Mouse (Mus musculus) forebrain, embryonic 12.5 days (tissue): ENCODE results near the gene Megf11. TPM values are rescaled to one million over a fixed set of nuclear protein-coding genes. Genes with fewer than 3 reads are reported as not detected.
A peak's percentile ranks its signal among the peaks of the same experiment; 100 is the strongest.

Experiments
- ATAC-seq: fragments of 200-750 bp; cut with Nextera tagmentation; 2 replicates; pipeline ENCODE4 v1.8.0; 2017; ENCODE audit warnings: moderate TSS enrichment; ENCODE audit not compliant: low FRiP score
- H3K27ac ChIP-seq: fragments of 300-500 bp; sonication (generic); 2 replicates; pipeline ENCODE4 v1.5.1; 2016; ENCODE audit warnings: mild to moderate bottlenecking
- H3K27me3 ChIP-seq: fragments of 300-500 bp; sonication (generic); 2 replicates; pipeline ENCODE4 v1.6.1; 2016; ENCODE audit warnings: mild to moderate bottlenecking
- H3K36me3 ChIP-seq: fragments of 300-500 bp; sonication (generic); replicated peaks from 2 replicates; pipeline ENCODE4 v1.6.1; 2016; ENCODE audit warnings: mild to moderate bottlenecking
- H3K4me1 ChIP-seq: fragments of 300-500 bp; sonication (generic); 2 replicates; pipeline ENCODE4 v1.6.1; 2016
- H3K4me2 ChIP-seq: fragments of 300-500 bp; sonication (generic); 2 replicates; pipeline ENCODE4 v1.6.1; 2016; ENCODE audit warnings: mild to moderate bottlenecking, moderate library complexity
- H3K4me3 ChIP-seq: fragments of 300-500 bp; sonication (generic); replicated peaks from 2 replicates; pipeline ENCODE4 v1.5.1; 2016; ENCODE audit warnings: mild to moderate bottlenecking
- H3K9ac ChIP-seq: fragments of 300-500 bp; sonication (generic); 2 replicates; pipeline ENCODE4 v1.6.1; 2016; ENCODE audit warnings: mild to moderate bottlenecking
- H3K9me3 ChIP-seq: fragments of 300-500 bp; sonication (generic); 2 replicates; pipeline ENCODE4 v1.6.1; 2016
- WGBS: fragments of 180-500 bp; shearing (Covaris S2); methylation state at CpG from one replicate; pipeline ENCODE4 v1.1.7; 2016; 5-methylcytosine and 5-hydroxymethylcytosine counted together
- polyA plus RNA-seq: library from polyadenylated mRNA; unstranded; fragments of >200 nt; fragmentation: Nextera tagmentation; extraction: Ambion mirVana; gene quantifications from 2 replicates; pipeline ENCODE4 v1.2.1, GENCODE M21; 2016

Megf11 gene
- polyA plus RNA-seq, 1 experiment from 2014 or later, result 3.8 TPM

- no peak overlapping the region for H3K4me2 ChIP-seq
- no peak overlapping the region for H3K27ac ChIP-seq
- ATAC-seq, result no peak
- H3K9me3 ChIP-seq, result no peaks in the 10 kb centered on the region
- H3K4me1 ChIP-seq, result peaks cover 6% of the 10 kb centered on the region; the same call in 1 of the 2 replicates
- H3K9ac ChIP-seq, result no peak overlapping the region
- WGBS, result 68% methylated on average over 8 of the region's 8 CpGs
- no peaks in the 10 kb centered on the region for H3K27me3 ChIP-seq
- no peak overlapping the region for H3K4me3 ChIP-seq
- no peaks in the 10 kb centered on the region for H3K36me3 ChIP-seq
Measured at GRCm38 (mm10) chr9:64402141-64402540, 16.7 kb downstream of the Megf11 start.

GRCm38 (mm10) chr9:64406841-64407240 is 21.4 kb downstream of the Megf11 start:
- WGBS, result 82% methylated on average over 2 of the region's 2 CpGs
- no peak for ATAC-seq
- H3K36me3 ChIP-seq, result no peaks in the 10 kb centered on the region
- no peak overlapping the region for H3K27ac ChIP-seq
- H3K4me3 ChIP-seq, result no peak overlapping the region
- no peaks in the 10 kb centered on the region for H3K9me3 ChIP-seq
- no peak overlapping the region for H3K9ac ChIP-seq
- no peaks in the 10 kb centered on the region for H3K4me1 ChIP-seq
- H3K4me2 ChIP-seq, result no peak overlapping the region
- H3K27me3 ChIP-seq, result no peaks in the 10 kb centered on the region; the same call in 1 of the 2 replicates

GRCm38 (mm10) chr9:64407390-64407970 is 22.1 kb downstream of the Megf11 start:
- Histone ChIP-seq H3K27ac (no peak overlapping the region), H3K9me3 (no peaks in the 10 kb centered on the region), H3K36me3 (no peaks in the 10 kb centered on the region), H3K4me3 (no peak overlapping the region), H3K4me1 (no peaks in the 10 kb centered on the region), H3K9ac (no peak overlapping the region), H3K27me3 (no peaks in the 10 kb centered on the region; the same call in 1 of the 2 replicates), H3K4me2 (no peak overlapping the region)
- no peak for ATAC-seq
- WGBS, result 87% methylated on average over 7 of the region's 7 CpGs

GRCm38 (mm10) chr9:64408821-64409220 is 23.4 kb downstream of the Megf11 start:
- ATAC-seq, result no peak
- no peaks in the 10 kb centered on the region; the same call in 1 of the 2 replicates for H3K27me3 ChIP-seq
- H3K36me3 ChIP-seq, result no peaks in the 10 kb centered on the region
- H3K4me2 ChIP-seq, result no peak overlapping the region
- no peak overlapping the region for H3K4me3 ChIP-seq
- 48% methylated on average over 8 of the region's 8 CpGs for WGBS
- H3K9ac ChIP-seq, result no peak overlapping the region
- no peaks in the 10 kb centered on the region for H3K9me3 ChIP-seq
- no peak overlapping the region for H3K27ac ChIP-seq
- H3K4me1 ChIP-seq, result no peaks in the 10 kb centered on the region

GRCm38 (mm10) chr9:64420471-64420870 is 35.0 kb downstream of the Megf11 start:
- no peak overlapping the region for H3K4me3 ChIP-seq
- no peaks in the 10 kb centered on the region for H3K4me1 ChIP-seq
- no peaks in the 10 kb centered on the region for H3K9me3 ChIP-seq
- WGBS, result 80% methylated on average over 3 of the region's 3 CpGs
- no peak for ATAC-seq
- no peak overlapping the region for H3K27ac ChIP-seq
- H3K4me2 ChIP-seq, result no peak overlapping the region
- no peaks in the 10 kb centered on the region for H3K36me3 ChIP-seq
- no peaks in the 10 kb centered on the region for H3K27me3 ChIP-seq
- no peak overlapping the region for H3K9ac ChIP-seq

GRCm38 (mm10) chr9:64421986-64422616 is 36.7 kb downstream of the Megf11 start:
- H3K9ac ChIP-seq, result no peak overlapping the region
- H3K36me3 ChIP-seq, result no peaks in the 10 kb centered on the region
- no peak overlapping the region for H3K4me2 ChIP-seq
- no peaks in the 10 kb centered on the region for H3K27me3 ChIP-seq
- ATAC-seq, result no peak
- no peaks in the 10 kb centered on the region for H3K9me3 ChIP-seq
- 79% methylated on average over 8 of the region's 8 CpGs for WGBS
- H3K27ac ChIP-seq, result no peak overlapping the region
- H3K4me1 ChIP-seq, result no peaks in the 10 kb centered on the region
- H3K4me3 ChIP-seq, result no peak overlapping the region

GRCm38 (mm10) chr9:64423912-64424311 is 38.5 kb downstream of the Megf11 start:
- no peaks in the 10 kb centered on the region for H3K9me3 ChIP-seq
- no peak overlapping the region for H3K9ac ChIP-seq
- no peaks in the 10 kb centered on the region for H3K36me3 ChIP-seq
- H3K4me2 ChIP-seq, result no peak overlapping the region
- no peaks in the 10 kb centered on the region for H3K27me3 ChIP-seq
- no peaks in the 10 kb centered on the region for H3K4me1 ChIP-seq
- WGBS, result 89% methylated on average over 1 of the region's 1 CpGs
- ATAC-seq, result no peak
- H3K4me3 ChIP-seq, result no peak overlapping the region
- H3K27ac ChIP-seq, result no peak overlapping the region

- H3K4me1 ChIP-seq, result no peaks in the 10 kb centered on the region
- no peak overlapping the region for H3K4me2 ChIP-seq
- H3K9ac ChIP-seq, result no peak overlapping the region
- no peaks in the 10 kb centered on the region for H3K27me3 ChIP-seq
- H3K36me3 ChIP-seq, result no peaks in the 10 kb centered on the region
- H3K4me3 ChIP-seq, result no peak overlapping the region
- no peak for ATAC-seq
- no peaks in the 10 kb centered on the region for H3K9me3 ChIP-seq
- WGBS, result 69% methylated on average over 2 of the region's 2 CpGs
- H3K27ac ChIP-seq, result no peak overlapping the region
Measured at GRCm38 (mm10) chr9:64436121-64436520, 50.7 kb downstream of the Megf11 start.

GRCm38 (mm10) chr9:64440101-64440500 is 54.7 kb downstream of the Megf11 start:
- ATAC-seq, result no peak
- H3K4me1 ChIP-seq, result no peaks in the 10 kb centered on the region
- no peaks in the 10 kb centered on the region for H3K9me3 ChIP-seq
- no peak overlapping the region for H3K9ac ChIP-seq
- no peaks in the 10 kb centered on the region for H3K27me3 ChIP-seq
- no peak overlapping the region for H3K4me2 ChIP-seq
- no peak overlapping the region for H3K4me3 ChIP-seq
- no peaks in the 10 kb centered on the region for H3K36me3 ChIP-seq
- WGBS, result 87% methylated on average over 7 of the region's 7 CpGs
- H3K27ac ChIP-seq, result no peak overlapping the region

GRCm38 (mm10) chr9:64445981-64446380 is 60.6 kb downstream of the Megf11 start:
- Histone ChIP-seq H3K9ac (no peak overlapping the region), H3K4me3 (no peak overlapping the region), H3K36me3 (no peaks in the 10 kb centered on the region), H3K27ac (0 out of 2 replicates have a peak overlapping the region, but pooled peaks have one; percentile 25), H3K4me2 (no peak overlapping the region), H3K4me1 (peaks cover 25% of the 10 kb centered on the region), H3K9me3 (no peaks in the 10 kb centered on the region), H3K27me3 (0 out of 2 replicates have a peak, but pooled peaks cover 3% of the 10 kb centered on the region)
- 22% methylated on average over 1 of the region's 1 CpGs for WGBS
- no peak for ATAC-seq

GRCm38 (mm10) chr9:64447070-64447469 is 61.6 kb downstream of the Megf11 start:
- whole genome bisulfite sequencing, result 28% methylated on average over 6 of the region's 6 CpGs
- H3K9me3 ChIP-seq, result no peaks in the 10 kb centered on the region
- H3K36me3 ChIP-seq, result no peaks in the 10 kb centered on the region
- ATAC-seq, result peak; percentile 44; the same call in 1 of the 2 replicates
- peak overlapping the region; percentile 56 for H3K27ac ChIP-seq
- no peak overlapping the region for H3K9ac ChIP-seq
- peaks cover 25% of the 10 kb centered on the region for H3K4me1 ChIP-seq
- 0 out of 2 replicates have a peak, but pooled peaks cover 3% of the 10 kb centered on the region for H3K27me3 ChIP-seq
- 0 out of 2 replicates have a peak overlapping the region, but pooled peaks have one; percentile 22 for H3K4me2 ChIP-seq
- H3K4me3 ChIP-seq, result no peak overlapping the region

- H3K27me3 ChIP-seq, result 0 out of 2 replicates have a peak, but pooled peaks cover 3% of the 10 kb centered on the region
- peak overlapping the region; percentile 56 for H3K27ac ChIP-seq
- no peak overlapping the region for H3K9ac ChIP-seq
- peak; percentile 17; the same call in 1 of the 2 replicates for ATAC-seq
- H3K4me2 ChIP-seq, result 0 out of 2 replicates have a peak overlapping the region, but pooled peaks have one; percentile 22
- WGBS, result 51% methylated on average over 6 of the region's 6 CpGs
- H3K36me3 ChIP-seq, result no peaks in the 10 kb centered on the region
- H3K4me1 ChIP-seq, result peaks cover 25% of the 10 kb centered on the region
- H3K9me3 ChIP-seq, result no peaks in the 10 kb centered on the region
- H3K4me3 ChIP-seq, result no peak overlapping the region
Measured at GRCm38 (mm10) chr9:64447522-64447921, 62.1 kb downstream of the Megf11 start.

GRCm38 (mm10) chr9:64452769-64453168 is 67.3 kb downstream of the Megf11 start:
- peaks cover 11% of the 10 kb centered on the region for H3K27me3 ChIP-seq
- peaks cover 15% of the 10 kb centered on the region for H3K4me1 ChIP-seq
- H3K9me3 ChIP-seq, result no peaks in the 10 kb centered on the region
- H3K9ac ChIP-seq, result no peak overlapping the region
- no peak for ATAC-seq
- no peaks in the 10 kb centered on the region for H3K36me3 ChIP-seq
- H3K4me2 ChIP-seq, result no peak overlapping the region
- no peak overlapping the region for H3K4me3 ChIP-seq
- no peak overlapping the region for H3K27ac ChIP-seq
- WGBS, result 88% methylated on average over 5 of the region's 5 CpGs
